Mouse (Mus musculus) cerebellum, adult 2 months (tissue): ENCODE results near the gene Olfr46.

ENCODE experiments used
- CTCF ChIP-seq: fragments of 200-500 bp; IDR thresholded peaks from 2 replicates; pipeline ENCODE4 v1.5.1; 2011; ENCODE audit warnings: low read depth, mild to moderate bottlenecking, control low read depth, low read length, moderate library complexity, borderline replicate concordance; ENCODE audit not compliant: insufficient read depth
- POLR2A ChIP-seq: fragments of 200-500 bp; IDR thresholded peaks from 2 replicates; pipeline ENCODE4 v1.6.1; 2011; ENCODE audit warnings: low read length, control low read depth, borderline replicate concordance; ENCODE audit not compliant: insufficient read depth

DNA sequence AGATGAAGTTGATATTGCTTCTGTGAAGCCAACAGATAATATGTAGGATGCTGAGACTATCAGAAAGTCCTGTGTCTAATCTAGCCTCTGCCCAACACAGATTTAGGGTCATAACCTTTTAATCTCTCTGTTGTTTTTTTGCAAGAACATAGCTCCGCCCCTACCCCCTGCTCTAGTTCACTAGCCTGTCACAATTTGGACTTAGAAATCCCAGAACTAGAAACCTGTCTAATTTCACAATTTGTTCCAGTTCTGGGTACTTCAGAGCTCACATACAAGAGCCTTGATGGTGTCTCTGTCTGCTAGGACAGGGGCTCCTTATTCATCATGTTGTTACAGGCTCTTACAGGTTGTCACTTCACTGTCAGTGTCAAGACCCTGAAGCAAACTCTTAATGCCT, 29.5 kb downstream of the Olfr46 start:
- no peak for TF ChIP-seq CTCF
- TF ChIP-seq POLR2A, result no peak
